Mouse (Mus musculus): ENCODE measurements around the gene Rab31.

GRCm38 (mm10) chr17:65782551-65783141, 10.1 kb upstream of the Rab31 start, which contains the start of gene Ppp4r1:
- TF ChIP-seq CTCF (IDR thresholded peaks at IDR 0.05; ENCODE audit: control insufficient read depth, insufficient read depth, low read length) (no peak), POLR2A (IDR thresholded peaks at IDR 0.05; ENCODE audit: borderline replicate concordance, control insufficient read depth, low read depth, low read length) (peak; percentile 13; the same call in 1 of the 2 replicates)

Measured in bone marrow, adult 2 months (tissue).